Mouse (Mus musculus) cerebellum, postnatal 36 days (tissue): ENCODE measurements around the gene Elmod2.
"Not testable (repeated sequence)": the region's sequence is repeated elsewhere in the genome, so short reads cannot be mapped to it uniquely, and the experiment has no call there.

Experiments
- DNase-seq, 2 experiments: peaks; one replicate each; pipeline ENCODE4 v3.0.0; 2021 to 2022; ENCODE audit warnings: mixed read lengths in 2 of 2

Gene Elmod2

DNA sequence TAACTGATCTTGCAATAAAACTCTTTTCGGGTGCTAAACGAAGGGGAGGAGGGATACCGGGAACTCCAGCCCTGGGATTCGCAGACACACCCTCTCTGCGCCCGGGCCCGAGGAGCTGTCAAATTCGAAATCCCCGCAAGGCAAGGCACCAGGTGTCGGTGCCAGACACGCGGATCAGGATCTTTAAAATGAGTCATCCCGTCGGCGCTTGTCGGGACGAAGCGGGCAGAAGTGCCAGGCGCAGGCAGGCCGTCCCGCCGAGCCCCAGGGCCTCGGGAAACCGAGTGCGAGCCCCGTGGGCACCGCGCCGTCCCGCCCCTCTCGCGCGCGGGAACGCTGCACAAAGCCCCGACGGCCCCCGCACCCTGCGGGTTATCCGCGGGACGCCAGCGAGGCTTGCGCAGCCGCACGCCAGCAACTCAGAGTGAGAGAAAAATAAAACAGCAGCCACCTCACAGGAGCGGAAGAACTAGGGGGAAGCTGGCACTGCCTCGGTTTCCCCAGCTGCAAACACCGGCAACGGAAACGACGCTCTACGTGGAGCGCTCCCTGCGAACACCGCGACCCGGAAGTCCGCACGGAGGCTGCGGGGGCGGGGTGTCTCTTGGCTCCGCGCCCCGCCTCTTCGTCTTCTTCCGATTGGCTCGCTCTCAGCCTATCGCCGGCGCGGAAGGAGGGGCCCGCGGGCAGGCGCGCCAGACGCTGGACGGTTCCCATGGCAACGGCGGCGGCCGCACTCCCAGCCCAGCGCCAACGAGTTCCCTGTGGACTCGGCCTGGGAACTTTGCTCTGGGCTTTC, at the start of gene Elmod2:
Gene Elmod2, minus strand, starts transcription at position 588 of the 799 bp plus-strand sequence.
- DNase-seq = peak; percentile 95 to 98

DNA sequence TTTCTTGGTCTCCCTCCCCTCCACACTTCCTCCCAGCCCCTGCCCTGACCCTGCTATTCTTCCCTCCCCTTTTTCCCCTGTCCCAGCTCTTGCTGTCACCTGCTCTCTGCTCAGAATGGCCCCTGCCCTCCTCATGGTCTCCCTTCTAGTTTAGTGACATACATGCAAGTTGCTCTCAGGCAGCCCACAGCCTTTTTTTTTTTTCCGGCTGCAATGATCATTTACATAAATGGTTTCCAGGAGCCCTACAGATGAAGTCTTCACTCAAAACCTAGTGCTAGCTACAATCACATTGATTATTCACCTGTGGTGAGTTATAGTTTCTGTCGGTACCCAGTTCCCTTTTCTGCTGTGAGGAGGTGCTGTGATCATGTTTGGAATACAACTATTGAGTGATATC, 48.7 kb upstream of the Elmod2 start:
- no peak for DNase-seq

DNA sequence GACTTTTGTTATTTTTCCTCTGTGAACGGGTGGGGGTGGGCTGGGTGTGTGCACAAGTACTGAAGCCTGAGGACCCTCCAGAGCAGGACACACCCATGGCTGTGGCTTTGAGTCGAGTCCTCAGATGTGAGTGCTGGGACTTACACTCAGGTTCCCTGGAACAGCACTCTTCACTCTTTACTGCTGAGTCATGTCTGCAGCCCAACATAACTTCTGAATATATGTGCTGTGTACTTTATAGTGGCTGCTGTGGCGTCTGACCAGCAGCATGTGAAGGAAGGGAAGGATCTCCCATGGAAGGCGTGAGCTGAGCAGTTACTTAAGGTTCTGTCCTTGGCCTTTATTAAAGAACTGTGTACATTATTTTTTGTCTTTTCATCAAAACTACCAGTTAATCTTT, 47.9 kb upstream of the Elmod2 start:
- DNase-seq = no peak

DNA sequence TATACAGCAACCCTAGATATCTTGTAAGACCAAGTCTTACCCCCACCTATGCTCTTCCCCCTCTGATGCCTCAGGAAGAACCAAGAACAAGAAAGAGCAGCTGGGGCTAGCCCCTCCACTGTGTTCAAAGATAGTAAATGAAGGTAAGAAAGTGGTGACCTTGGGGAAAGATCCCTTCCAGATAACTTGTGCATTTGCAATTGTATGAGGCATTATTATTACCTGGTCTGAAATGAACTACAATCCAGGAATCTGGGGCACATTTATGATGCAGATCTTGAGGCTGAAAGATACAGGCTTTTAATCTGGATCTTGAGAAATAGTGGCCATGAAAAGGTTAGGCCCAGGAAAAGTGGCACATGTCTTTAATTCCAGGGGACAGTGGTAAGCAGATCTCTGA, 44.9 kb upstream of the Elmod2 start:
- no peak for DNase-seq

DNA sequence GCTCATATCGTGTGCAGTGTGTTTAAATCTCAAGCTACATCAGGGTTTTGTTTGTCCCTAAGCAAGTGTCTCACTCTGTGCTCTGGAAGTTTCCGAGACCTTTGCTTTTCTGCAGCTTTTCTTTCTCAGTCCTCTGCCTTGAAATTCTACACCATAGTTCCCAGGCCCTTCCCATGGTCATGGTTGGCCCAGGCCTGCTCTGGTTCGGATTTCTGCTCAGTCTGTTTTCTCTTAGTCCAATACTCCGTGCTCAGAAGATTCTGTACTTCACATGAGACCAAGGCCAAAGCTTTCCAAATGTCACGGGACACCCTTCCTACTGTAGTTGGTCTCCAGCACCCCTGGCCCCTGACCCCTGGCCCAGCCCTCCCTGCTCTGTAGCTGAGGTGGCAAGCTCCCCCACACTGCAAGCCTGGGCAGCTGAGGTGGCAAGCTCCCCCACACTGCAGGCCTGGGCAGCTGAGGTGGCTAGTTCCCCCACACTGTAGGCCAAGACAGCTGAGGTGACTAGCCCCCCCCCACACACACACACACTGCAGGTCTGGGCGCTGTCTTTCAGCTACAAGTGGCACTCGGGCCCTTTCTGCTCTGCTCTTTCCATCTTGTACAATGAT, 31.0 kb upstream of the Elmod2 start:
- DNase-seq = no peak

DNA sequence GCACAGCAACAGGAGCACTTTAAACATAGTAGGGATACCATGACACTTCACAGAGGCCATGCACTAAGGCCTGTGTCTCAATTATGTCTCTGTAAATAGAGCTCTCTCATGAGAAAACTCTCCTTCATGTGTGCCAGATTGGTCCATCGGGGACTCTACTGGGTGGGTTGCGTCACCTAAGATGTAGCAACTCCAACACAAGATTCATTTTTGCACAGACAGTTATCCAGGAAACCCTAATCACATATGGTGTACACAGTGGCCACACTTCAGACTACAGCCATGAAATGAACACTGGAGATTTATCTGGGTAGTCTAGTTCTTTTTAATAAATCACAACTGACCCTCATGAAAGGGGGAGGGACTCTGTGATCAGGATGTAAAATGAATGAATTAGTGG, 19.0 kb upstream of the Elmod2 start:
- DNase-seq = no peak

DNA sequence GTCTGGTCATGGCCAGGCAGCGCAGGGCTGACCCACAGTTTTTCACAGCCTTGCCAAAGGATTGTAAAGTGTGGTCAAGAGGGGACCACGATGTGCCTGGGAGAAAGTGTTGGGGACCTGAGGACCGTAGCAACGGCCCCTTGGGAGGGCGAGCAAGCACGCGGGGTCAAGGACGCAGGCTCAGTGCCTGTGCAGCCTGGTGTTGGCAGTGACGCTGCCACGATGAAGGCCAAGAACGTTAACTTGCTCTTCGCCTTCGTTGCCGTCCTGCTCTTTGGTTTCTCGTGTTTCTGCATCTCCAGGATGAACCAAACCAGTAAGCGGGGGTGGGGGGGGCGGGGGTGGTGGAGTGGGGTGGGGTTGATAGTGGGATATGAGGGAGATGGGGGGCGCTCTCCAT, 16.0 kb upstream of the Elmod2 start, which contains the start of gene Mgat4d:
Gene Mgat4d, plus strand, starts transcription at position 209 of the 400 bp plus-strand sequence.
- no peak for DNase-seq

DNA sequence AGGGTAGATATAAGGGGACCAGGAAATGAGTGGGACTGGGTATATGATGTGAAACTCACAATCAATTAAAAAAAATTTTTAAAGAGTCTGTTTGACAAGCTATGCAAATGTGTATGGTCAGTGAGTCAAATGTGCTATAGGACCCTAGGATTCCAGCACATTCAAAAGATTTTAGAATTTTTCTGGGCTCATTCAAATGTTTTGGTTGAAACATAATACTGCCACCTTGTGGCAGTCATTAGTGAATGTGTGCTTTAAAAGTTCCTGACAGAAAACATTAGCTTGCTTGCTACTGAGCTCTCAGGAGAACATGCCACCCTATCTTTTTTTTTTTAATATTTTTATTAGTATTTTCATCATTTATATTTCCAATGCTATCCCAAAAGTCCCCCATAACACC, 10.4 kb upstream of the Elmod2 start:
- no peak for DNase-seq

DNA sequence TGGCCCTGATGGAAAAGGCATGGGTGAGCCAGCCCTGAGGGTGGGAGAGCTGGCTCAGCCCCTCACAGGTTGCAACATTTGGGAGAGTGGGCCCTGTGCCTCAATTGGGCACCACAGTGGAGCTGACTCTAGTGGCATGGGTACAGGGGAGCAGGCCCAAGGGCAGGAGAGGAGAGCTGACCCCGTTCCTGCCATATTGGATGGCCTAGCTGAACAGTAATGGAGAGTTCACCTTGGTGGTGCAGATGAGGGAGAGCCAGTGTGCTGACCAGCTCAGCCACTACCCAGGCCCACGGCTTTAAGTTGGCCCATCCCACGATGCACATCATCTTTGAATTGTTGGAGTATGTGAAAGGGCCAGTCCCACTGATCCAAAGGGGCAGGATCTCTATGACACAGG, 9.8 kb upstream of the Elmod2 start:
- no peak for DNase-seq

DNA sequence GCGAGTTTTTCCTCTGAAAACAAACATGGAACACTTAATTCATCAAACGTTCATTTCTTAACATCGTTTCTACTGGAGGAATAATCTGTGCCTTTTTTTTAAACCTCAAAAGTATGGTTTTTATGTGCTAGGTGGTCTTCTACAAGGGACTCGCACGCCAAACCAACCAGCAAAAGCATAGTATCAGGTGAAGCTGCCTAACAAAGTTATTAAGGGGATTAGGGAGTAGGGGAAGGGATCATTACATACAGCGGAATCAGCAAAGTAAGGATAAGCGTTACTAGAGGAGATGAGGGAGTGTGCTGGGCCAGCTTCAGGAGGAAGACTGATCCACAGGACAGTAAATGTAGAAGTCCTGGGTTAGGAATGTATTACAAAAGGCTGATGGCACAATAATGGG, 578 bp upstream of the Elmod2 start:
- no peak for DNase-seq

DNA sequence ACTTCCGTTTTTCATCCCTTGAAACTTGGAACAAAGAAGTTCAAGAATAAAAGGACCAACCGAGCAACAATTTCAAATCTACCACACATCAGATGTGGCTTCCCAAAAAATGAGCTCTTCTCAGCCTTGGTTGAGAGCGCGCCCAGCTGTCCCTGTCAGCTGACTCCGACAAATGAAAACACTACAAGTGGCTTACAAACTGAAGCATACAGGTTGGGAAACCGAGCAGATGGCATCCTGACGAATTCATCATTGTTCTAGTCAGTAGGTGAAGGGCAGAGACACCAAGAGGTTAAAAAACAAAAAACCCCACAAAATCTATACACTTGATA, 753 bp downstream of the Elmod2 start:
- peak; percentile 25 to 28 for DNase-seq

DNA sequence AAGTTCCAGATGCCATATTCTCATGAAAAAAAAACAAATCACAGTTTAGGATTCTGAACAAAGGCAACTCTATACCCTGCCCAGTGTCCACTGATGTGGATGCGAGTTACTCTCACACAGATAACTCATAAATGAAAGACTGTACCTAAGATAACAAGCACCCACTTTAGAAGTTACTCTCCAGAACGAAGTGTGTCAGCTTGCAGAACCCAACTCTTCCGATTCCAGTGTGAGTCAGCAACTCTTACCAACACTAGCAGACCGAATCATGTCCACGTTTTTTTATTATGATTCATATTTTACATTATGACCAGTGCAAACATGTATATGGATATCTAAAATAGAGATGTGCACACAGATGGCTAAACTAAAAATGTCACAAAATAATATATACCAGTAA, 4.4 kb downstream of the Elmod2 start:
- no peak for DNase-seq

DNA sequence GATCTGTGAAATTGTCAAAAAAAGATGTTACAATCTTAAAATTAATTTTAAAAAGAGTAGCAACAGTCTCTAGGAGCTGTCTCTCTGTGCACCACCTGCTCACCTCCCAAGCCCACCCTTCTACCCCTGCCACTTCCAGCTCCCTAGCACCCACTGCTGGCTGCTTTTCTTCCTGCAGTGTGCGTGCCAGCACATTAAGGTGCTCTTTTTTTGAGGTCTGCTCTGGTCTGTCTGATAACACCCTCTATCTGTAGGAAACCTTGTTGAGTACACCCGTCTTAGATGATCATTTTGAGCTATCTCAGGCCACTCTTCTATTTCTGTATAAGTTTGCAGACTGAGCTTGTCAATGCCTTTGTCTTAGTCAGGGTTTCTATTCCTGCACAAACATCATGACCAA, 9.2 kb downstream of the Elmod2 start:
- no peak for DNase-seq

DNA sequence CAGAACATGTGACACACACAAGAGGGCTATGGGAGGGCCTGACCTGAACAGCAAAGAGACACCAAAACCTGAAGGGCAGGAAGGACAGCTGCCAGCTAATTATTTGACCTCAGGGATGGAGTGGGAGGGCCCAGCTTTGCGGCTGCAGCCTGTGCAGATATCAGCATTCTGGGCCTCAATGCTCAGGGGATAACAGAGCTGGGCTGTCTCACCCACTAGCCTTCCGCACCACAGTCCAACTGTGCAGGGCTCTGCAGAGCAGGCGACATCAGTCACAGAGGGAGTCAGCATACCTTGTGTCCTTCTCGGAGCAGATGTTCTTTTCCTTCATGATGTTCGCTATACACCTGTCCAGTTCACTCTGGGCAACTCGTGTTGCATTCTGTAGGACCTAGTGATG, 9.9 kb downstream of the Elmod2 start:
- no peak for DNase-seq

DNA sequence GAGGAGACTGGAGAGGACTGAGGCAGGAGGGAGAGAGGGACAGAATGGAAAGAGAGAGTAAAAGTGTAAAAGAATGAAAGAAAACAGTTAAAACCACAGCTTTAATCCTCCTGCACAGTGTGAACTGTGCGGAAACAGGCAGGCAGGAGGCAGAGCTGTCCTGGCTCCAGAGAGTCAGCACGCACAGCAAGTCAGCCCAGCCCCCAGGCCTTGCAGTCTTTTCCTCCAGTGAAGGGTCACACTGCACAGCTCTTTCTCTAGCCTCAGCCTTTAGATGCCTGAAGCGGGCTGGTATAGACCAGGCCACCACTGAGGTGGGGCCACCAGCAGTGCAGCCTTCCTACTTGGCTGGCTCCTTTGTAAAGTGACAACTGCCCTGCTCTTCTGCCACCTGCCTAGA, 11.7 kb downstream of the Elmod2 start:
- no peak for DNase-seq

DNA sequence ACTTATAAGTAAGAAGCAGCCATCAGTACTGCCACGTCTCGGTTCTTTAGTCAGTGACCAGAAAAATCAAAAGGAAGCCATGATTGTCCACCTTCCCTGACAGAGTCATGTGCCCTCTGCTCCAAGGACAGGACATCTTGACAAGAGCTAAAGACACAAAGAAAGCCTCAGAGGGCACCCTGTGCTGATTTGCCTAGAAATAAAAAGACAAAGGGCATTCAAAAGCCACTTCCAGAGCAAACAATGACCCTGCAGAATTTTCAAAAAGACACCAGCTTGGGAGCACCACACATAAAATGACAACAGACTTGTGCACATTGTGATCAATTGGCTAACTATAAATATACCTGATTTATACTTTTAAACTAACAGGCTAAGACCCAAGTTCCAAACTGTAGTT, 16.6 kb downstream of the Elmod2 start:
- no peak for DNase-seq

DNA sequence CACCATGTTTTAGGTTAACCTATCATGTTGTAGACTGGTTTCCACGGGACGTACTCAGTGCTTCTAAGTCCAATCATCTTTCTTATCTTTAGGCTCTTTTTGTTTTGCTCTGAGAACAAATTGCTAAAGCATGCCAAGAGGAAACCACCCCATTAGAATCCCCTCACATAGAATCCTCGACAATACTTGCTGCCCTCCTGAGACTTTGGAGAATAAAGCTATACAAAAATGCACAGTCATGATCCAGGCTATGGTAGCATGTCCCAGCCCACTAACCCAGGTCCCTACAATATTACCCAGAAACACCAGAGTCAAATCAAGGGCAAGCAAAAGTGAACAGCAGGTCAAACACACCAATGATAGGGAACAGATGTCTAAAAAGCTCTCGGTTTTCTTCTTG, 17.2 kb downstream of the Elmod2 start:
- not testable (repeated sequence) for DNase-seq

DNA sequence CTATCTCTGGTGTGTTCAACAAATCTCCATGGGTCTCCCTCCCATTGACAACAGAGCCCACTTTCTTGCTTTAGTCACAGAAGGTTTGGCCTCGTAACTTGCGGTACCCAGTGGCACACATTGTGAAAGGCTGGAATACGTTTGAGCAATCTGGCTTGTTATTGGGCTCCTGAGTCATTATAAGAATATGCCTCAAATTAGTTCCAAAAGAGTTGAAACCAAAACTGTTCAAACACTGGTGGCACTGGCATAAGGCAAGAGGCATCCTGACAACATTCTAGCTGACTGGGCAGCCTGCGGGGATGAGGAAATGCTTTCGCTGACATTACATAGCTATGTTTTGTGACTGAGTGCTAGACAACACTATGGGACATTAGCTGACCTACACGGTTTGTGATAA, 22.4 kb downstream of the Elmod2 start:
- DNase-seq = no peak

DNA sequence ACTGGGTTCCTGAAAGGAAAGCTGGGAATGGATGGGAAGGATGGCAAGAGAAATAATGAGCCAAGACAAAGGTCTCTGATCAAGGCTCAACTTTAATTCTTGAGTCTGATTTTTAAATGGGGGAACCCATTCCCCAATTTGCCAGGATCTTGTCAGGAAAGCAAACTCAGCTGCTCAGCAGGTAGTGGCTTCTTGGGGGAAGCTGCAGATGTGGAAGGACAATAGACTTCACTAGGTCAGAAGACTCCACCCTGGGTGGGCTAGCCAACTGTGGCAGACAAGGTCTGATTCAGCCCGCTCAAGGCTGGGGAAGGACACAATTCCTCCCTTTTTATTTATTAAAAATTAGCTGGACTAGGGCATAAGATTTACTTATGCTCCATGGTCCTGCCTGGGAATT, 27.3 kb downstream of the Elmod2 start:
- DNase-seq = no peak

DNA sequence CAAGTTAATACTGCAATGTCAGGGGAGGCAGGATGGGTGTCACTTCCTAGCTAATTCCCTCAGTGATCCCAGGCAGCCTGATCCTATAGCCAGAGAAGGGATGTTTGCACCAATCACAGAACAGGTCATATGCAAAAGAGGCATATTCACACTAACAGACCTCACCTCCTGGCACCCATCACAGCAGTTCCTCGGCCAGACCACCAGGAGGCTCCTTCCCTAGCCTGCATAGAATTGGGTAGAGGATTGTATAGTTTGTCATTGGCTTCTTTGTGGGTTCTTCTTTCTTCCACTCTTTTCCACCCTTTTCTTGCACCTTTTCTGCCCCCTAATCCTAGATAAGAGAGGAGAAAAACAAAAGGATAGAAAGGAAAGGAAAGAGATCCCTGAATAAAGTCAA, 32.2 kb downstream of the Elmod2 start:
- DNase-seq = no peak

DNA sequence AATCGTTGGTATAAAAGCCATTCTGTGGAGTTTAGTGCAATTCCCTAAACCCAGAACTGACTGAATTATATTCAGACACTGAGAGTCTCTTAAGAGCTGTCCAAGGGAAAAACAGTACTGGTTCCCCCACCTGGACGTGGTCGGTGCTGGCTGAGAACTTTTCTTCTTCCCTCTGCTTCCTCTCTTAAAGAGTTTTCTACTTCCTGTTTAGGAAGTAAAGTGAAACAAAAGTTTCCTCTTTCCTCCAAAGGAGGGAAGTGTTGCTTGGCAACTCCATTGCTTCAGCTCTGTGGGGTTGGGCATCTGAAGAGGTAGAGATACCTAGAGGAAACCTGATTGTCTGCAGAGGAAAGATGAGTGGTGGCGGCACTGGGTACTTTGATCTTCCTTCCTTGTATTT, 34.9 kb downstream of the Elmod2 start:
- no peak for DNase-seq

DNA sequence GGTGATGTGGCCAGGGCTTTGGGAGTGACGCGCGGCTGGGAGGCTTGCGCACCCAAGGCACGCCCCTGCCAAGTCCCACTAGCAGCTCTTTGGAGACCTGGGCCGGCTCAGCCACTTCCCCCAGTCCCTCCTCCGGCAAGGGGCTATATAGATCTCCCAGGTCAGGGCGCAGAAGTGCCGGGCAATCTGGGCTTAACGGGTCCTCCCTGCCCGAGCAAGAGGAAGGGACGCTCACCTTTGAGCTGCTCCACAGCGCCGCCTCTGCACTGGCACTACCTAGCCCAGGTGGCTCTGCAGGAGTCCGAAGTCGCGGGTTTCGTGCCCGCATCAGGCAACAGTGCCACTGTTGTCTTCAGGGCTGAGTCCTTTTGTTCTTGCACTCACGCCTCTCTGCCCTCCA, 42.1 kb downstream of the Elmod2 start, which contains the start of gene Ucp1:
Gene Ucp1, plus strand, starts transcription at position 177 of the 400 bp plus-strand sequence.
- peak; percentile 25 to 31 for DNase-seq

DNA sequence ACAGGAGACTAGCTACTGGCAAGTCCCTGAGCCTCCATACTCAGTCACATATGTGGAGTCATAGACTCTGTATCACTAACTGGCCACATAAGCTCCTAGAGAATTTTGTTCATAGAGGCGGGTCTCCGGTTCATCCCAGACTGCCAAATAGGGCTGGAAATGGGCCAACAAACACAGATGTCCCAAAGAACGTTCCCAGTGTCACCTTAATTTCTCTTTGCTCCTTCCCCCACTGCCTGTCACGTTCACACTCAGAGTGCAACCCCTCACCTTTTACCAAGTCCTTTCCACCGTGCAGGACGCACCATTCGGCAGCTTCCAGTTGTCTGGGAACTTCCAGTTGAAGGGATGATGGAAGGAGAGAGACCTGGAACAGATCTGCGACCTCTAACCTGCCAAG, 46.9 kb downstream of the Elmod2 start:
- no peak for DNase-seq

DNA sequence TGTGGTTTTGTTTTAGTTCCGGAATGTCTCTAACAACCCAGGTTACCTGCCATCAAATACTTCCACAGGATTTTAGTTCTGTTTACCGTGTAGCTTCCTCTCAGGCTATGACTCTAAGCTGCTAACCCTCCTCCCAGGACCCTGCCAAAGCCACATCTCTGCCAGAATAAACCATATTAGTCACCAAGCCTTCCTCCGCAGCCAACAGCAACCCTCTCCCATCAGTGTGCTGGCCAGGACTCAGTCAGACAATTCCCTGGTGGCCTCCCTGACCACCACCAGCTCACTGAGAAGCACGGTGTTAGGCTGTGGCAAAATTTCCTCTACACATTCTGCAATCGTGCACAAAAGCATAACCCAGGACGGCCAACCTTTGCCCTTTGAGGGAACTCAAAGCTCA, 53.9 kb downstream of the Elmod2 start:
- no peak for DNase-seq

DNA sequence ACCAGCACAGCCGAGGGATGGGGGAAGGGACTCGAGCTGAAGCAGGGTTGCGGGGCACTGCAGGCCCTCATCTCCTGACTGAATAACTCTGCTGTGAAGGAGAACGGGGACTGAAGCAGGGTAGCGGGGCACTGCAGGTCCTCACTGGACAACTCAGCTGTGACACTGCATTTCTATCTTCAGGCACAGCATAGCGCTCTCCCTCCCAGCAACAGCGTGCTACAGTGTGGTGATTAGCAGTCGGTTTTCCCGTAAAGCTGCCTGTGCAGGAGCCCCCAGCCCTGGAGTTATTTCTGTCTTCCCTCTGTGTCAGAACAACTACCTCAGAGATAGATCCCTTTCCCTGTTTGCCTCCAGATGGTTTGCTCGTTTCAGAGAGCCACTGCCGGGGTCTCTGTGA, 57.8 kb downstream of the Elmod2 start:
- no peak for DNase-seq
